Mouse (Mus musculus): ENCODE results near the gene Fus.
A peak's percentile ranks its signal among the peaks of the same experiment; 100 is the strongest.
"Not testable (repeated sequence)": the region's sequence is repeated elsewhere in the genome, so short reads cannot be mapped to it uniquely, and the experiment has no call there.

Fus gene

GRCm38 (mm10) chr7:127967004-127967921, at the start of gene Fus:
TSS of gene Fus (plus strand) at chr7:127967457.
- peak; percentile 91 for DNase-seq (ENCODE audit: low read depth, low spot score)

GRCm38 (mm10) chr7:127918203-127918602, 49.1 kb upstream of the Fus start:
- no peak for DNase-seq (ENCODE audit: low read depth, low spot score)

DNA sequence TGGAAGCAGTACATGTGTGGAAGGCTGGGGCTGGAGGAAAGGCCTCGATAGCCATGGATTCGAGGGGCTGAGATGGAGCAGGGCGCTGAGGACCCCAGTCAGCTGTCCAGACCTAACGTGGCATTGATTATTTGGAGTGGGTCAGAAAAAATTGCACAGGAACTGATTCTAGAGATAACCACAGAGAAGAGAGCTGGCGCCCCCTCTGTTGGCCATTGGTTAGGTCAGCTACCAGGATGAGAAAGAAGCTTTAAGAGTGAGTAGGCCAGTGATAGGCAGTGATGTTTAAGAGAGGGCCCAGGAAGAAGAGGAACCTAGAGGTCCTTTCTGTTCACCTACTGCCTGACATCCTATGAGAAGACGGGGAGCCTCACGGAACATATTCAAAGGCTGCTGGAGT, 48.0 kb upstream of the Fus start:
- no peak for DNase-seq (ENCODE audit: low read depth, low spot score)

GRCm38 (mm10) chr7:127921516-127921915, 45.7 kb upstream of the Fus start:
- no peak for DNase-seq (ENCODE audit: low read depth, low spot score)

GRCm38 (mm10) chr7:127922451-127923275, 44.6 kb upstream of the Fus start:
- DNase-seq (ENCODE audit: low read depth, low spot score) = no peak

GRCm38 (mm10) chr7:127923714-127924113, 43.5 kb upstream of the Fus start:
- DNase-seq (ENCODE audit: low read depth, low spot score) = no peak

DNA sequence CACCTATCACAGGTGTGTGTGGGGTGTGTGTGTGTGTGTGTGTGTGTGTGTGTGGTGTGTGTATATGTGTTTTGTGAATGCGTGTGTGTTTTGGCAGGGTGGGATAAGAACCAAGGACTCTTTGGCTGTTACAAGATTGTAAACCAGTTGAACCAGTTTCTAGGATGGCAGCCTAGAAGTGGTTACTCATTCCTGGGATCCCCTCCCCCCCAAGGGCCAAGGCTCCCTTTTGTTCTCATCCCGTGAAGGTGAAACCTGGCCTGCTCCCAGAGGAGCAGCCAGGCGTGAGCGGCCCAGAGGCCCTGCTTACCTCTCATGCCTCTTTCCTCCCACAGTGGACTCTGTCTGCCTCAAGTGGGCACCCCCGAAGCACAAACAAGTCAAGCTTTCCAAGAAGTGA, 42.0 kb upstream of the Fus start:
- no peak for DNase-seq (ENCODE audit: low read depth, low spot score)

GRCm38 (mm10) chr7:127926066-127926465, 41.2 kb upstream of the Fus start:
- DNase-seq (ENCODE audit: low read depth, low spot score) = no peak

GRCm38 (mm10) chr7:127926846-127927245, 40.4 kb upstream of the Fus start:
- no peak for DNase-seq (ENCODE audit: low read depth, low spot score)

DNA sequence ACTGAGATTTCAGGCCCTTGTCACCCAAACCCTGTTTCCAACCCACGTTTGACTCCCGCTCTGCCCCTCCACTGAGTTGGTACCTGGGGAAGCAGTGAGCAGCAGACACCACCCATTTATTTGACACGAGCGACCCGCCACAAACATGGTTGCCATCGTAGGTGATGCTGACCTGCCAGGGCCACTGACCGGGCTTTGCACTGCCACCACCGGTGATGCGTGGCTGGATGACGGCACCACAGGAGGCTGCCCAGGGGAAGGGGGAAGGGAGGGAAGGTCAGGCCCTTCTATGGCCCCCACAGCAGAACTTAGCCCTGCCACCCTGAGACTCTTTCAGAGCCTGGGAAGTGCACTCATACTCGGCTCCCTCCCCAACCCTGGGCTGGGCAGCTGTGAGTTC, 39.5 kb upstream of the Fus start:
- no peak for DNase-seq (ENCODE audit: low read depth, low spot score)

- no peak for DNase-seq (ENCODE audit: low read depth, low spot score)
Measured at GRCm38 (mm10) chr7:127928596-127928995, 38.7 kb upstream of the Fus start.

DNA sequence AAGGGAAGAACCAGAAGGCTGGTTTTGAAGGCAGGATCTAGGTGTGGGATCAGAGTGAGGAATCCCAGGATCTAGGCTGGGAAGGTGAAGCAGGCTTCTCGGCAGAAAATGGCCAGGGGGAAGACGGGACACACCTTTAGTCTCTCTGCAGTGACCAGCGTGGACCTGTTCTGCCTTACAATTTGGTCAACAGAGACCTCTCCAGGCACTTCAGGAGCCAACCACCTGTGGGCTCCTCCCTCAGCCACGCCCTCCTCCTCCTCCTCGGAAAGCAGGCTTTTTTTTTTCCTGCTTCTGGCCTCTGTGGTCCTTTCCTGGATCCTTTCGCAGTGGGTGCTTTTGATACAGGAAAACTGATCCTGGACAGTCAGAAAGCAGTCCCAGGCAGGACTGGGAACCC, 37.3 kb upstream of the Fus start, which contains the start of gene Prss8:
Prss8 (minus strand) TSS at position 182 of the 400 bp plus-strand sequence.
- no peak for DNase-seq (ENCODE audit: low read depth, low spot score)

DNA sequence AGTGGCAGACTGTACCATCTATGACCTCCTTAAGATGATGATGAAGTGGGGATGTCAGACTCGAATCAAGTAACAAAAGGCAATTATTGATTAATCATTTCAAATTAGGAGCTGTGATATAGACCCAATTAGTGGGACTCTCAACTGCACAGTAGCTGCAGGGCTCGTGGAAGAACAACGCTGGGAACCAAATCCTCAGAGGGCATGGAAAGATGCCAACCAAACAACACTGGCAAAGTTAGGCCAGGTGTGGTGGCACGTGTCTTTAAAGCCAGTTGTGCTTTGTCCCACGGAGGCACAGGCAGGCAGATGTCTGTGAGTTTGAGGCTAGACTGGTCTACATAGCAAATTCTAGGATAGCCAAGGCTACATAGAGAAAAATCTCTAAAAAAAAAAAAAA, 36.6 kb upstream of the Fus start:
- DNase-seq (ENCODE audit: low read depth, low spot score) = no peak

DNA sequence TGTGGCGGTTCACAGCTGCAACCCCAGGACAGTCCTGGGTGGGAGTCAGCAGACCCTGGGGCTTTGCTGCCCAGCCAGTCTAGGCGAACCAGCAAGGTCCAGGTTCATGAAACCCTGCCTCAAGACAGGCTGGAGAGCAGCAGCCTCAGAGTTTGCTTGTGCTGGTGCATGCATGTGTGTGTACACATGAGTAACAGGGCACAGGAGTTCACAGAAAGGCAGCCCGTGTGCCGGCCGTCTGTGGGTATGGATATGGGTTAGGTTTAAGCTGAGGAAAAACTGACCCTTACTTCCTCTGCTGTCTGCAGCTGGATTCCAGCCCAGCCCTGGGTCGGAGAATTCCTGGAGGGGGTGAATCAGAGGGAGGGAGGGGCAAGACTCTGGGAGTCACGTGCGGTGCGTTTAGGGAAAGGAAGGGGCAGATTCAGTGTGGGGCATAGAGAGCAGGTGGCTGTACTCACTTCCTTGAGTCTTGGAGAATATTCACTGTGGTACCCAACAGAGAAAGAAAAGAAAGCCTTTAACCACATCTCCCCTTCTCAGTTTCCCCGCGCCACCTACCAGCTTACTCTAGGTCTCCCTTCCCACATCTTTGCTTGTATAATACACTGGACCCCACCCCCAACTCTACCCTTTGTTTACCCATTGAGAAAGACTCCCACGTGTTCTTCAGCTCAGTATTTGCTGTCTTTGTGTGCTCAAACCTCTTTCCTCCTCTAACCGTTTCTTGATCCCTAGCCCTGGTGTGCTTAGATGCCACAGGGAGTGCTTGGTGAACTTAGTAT, 35.7 kb upstream of the Fus start:
- DNase-seq (ENCODE audit: low read depth, low spot score) = no peak

GRCm38 (mm10) chr7:127932273-127933031, 34.8 kb upstream of the Fus start:
- DNase-seq (ENCODE audit: low read depth, low spot score) = no peak

DNA sequence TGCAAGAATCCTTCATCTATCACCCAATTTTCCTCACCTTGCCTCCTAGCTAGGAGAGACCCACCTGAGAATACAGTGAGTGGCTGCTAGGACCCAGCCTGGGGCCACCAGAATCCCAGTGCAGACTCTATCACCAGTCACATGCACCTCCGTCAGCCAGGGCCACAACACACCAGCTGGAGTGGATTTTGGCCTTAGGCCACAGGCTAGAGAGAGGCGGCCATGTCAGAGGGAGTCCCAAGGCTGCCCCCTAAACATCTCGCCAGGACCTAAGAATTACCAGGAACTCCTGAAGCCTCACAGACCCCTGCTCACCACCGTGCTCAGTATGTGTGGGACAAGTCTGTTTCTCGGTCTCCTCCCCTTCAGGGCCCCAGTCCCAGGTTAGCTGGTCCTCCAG, 33.2 kb upstream of the Fus start:
- no peak for DNase-seq (ENCODE audit: low read depth, low spot score)

GRCm38 (mm10) chr7:127935028-127935722, 32.1 kb upstream of the Fus start:
- peak; percentile 89 for DNase-seq (ENCODE audit: low read depth, low spot score)

- DNase-seq (ENCODE audit: low read depth, low spot score) = no peak
Measured at GRCm38 (mm10) chr7:127935748-127936159, 31.5 kb upstream of the Fus start.

DNA sequence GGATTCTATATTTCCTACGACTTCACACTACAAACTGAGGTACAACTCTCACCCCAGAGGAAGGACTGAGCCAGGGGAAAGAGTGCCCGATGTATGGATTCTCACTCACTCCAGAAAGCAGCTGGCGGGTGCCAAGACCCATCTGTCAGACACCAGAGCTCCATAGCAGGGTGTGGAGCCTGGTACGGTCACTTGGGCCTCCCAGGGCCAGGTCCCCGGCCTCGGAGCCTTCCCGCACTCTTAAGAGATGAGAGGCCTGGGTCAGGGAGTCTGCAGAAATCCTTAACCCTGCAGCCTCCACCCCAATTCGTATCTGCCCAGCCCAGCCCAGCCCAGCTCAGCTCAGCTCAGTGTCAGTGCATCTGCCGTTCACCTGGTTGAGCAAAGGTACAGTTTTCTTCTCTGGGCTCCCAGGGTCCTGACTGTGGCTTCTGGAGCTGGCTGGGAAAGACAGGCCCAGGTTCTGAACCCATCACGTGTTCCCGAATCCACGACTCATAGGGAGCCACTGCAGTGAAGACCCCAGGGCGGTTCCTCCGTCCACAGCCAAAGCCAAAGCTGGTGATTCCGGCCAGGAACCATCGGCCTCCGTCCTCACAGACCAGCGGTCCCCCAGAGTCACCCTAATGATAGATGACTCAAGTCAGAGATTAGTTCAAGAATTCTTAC, 30.9 kb upstream of the Fus start:
- DNase-seq (ENCODE audit: low read depth, low spot score) = no peak

- DNase-seq (ENCODE audit: low read depth, low spot score) = not testable (repeated sequence)
Measured at GRCm38 (mm10) chr7:127942097-127942496, 25.2 kb upstream of the Fus start.
